Mouse (Mus musculus): ENCODE data around the gene Macrod2. TPM values are rescaled to one million over a fixed set of nuclear protein-coding genes. Genes with fewer than 3 reads are reported as not detected.

Macrod2 gene
- total RNA-seq (2021) = 10 to 100 TPM; 14.0 to 18.0 TPM
- long read RNA-seq, experiment 1, transcript Macrod2-204 (4 exons, 3,554 nt) = major isoform, 22 of 24 reads
- long read RNA-seq, experiment 1, partial matches to known transcripts = 1 of 24 reads
- long read RNA-seq, experiment 1, other reads (novel, unspliced or antisense) = 0 of 24 reads
- long read RNA-seq, experiment 2, transcript Macrod2-204 (4 exons, 3,554 nt) = major isoform, 22 of 29 reads
- long read RNA-seq, experiment 2, partial matches to known transcripts = 4 of 29 reads
- long read RNA-seq, experiment 2, other reads (novel, unspliced or antisense) = 1 of 29 reads

GRCm38 (mm10) chr2:140395179-140395578 lies at the start of gene Macrod2:
Gene Macrod2, plus strand, starts transcription at chr2:140395309.
- DNase-seq = peak; percentile 95 to 97
- intact Hi-C loops (cut with DNase I) = no loop called here

- intact Hi-C loops (cut with DNase I) = no loop called here
Observed at GRCm38 (mm10) chr2:140359905-140360304, 35.2 kb upstream of the Macrod2 start.

GRCm38 (mm10) chr2:140364804-140365203 lies 30.3 kb upstream of the Macrod2 start:
- no peak for DNase-seq
- intact Hi-C loops (cut with DNase I) = no loop called here

More at GRCm38 (mm10) chr2:140359905-140360304, 35.2 kb upstream of the Macrod2 start:
- DNase-seq = no peak

GRCm38 (mm10) chr2:140389525-140389924 lies 5.6 kb upstream of the Macrod2 start, which contains the start of gene Sel1l2:
Gene Sel1l2, minus strand, starts transcription at chr2:140389706.
- intact Hi-C loops (cut with DNase I) = no loop called here
- no peak for DNase-seq

GRCm38 (mm10) chr2:140395744-140396231 lies 679 bp downstream of the Macrod2 start:
- intact Hi-C loops (cut with DNase I) = no loop called here
- peak; percentile 16 to 17 for DNase-seq

GRCm38 (mm10) chr2:140425844-140426243 lies 30.7 kb downstream of the Macrod2 start:
- no peak for DNase-seq
- intact Hi-C loops (cut with DNase I) = loop anchor here (5.0 kb wide), 1 partner anchor 234 kb away; no protein-coding TSS in a partner anchor

GRCm38 (mm10) chr2:140427283-140427682 lies 32.2 kb downstream of the Macrod2 start:
- DNase-seq = no peak
- intact Hi-C loops (cut with DNase I) = loop anchor here (5.0 kb wide), 1 partner anchor 235 kb away; no protein-coding TSS in a partner anchor

- DNase-seq = no peak
- intact Hi-C loops (cut with DNase I) = no loop called here
Observed at GRCm38 (mm10) chr2:140439081-140439480, 44.0 kb downstream of the Macrod2 start.

GRCm38 (mm10) chr2:140448636-140449035 lies 53.5 kb downstream of the Macrod2 start:
- no peak for DNase-seq
- intact Hi-C loops (cut with DNase I) = no loop called here

GRCm38 (mm10) chr2:140475770-140476169 lies 80.7 kb downstream of the Macrod2 start:
- intact Hi-C loops (cut with DNase I) = no loop called here
- no peak for DNase-seq

- DNase-seq = no peak
- intact Hi-C loops (cut with DNase I) = no loop called here
Observed at GRCm38 (mm10) chr2:140476891-140477290, 81.8 kb downstream of the Macrod2 start.

GRCm38 (mm10) chr2:140482604-140483003 lies 87.5 kb downstream of the Macrod2 start:
- DNase-seq = no peak
- intact Hi-C loops (cut with DNase I) = no loop called here

GRCm38 (mm10) chr2:140497688-140498087 lies 102.6 kb downstream of the Macrod2 start:
- intact Hi-C loops (cut with DNase I) = no loop called here
- no peak for DNase-seq

GRCm38 (mm10) chr2:140500951-140501350 lies 105.8 kb downstream of the Macrod2 start:
- intact Hi-C loops (cut with DNase I) = no loop called here
- DNase-seq = no peak

GRCm38 (mm10) chr2:140521472-140521871 lies 126.4 kb downstream of the Macrod2 start:
- intact Hi-C loops (cut with DNase I) = no loop called here
- no peak for DNase-seq

- intact Hi-C loops (cut with DNase I) = no loop called here
- no peak for DNase-seq
Observed at GRCm38 (mm10) chr2:140530214-140530613, 135.1 kb downstream of the Macrod2 start.

- DNase-seq = no peak
- intact Hi-C loops (cut with DNase I) = no loop called here
Observed at GRCm38 (mm10) chr2:140532024-140532423, 136.9 kb downstream of the Macrod2 start.

- intact Hi-C loops (cut with DNase I) = no loop called here
- DNase-seq = no peak
Observed at GRCm38 (mm10) chr2:140532859-140533519, 137.9 kb downstream of the Macrod2 start.

- no peak for DNase-seq
- intact Hi-C loops (cut with DNase I) = no loop called here
Observed at GRCm38 (mm10) chr2:140533621-140534020, 138.5 kb downstream of the Macrod2 start.

- intact Hi-C loops (cut with DNase I) = no loop called here
- no peak for DNase-seq
Observed at GRCm38 (mm10) chr2:140534583-140534982, 139.5 kb downstream of the Macrod2 start.

GRCm38 (mm10) chr2:140535832-140536571 lies 140.9 kb downstream of the Macrod2 start:
- DNase-seq = no peak
- intact Hi-C loops (cut with DNase I) = no loop called here

All from gastrocnemius, postnatal 36 days (tissue).